Mouse (Mus musculus): ENCODE data around the gene Ptms. TPM values are rescaled to one million over a fixed set of nuclear protein-coding genes. Genes with fewer than 3 reads are reported as not detected.
A peak's percentile ranks its signal among the peaks of the same experiment; 100 is the strongest.

The Ptms gene
- total and polyA plus RNA-seq, 3 experiments: 5.6 to 86.4 (median 34.1) TPM

GRCm38 (mm10) chr6:124932314-124932695 lies 12.4 kb upstream of the Ptms start:
- peaks cover 2% of the 10 kb centered on the region for H3K27me3 ChIP-seq (ENCODE audit: insufficient read depth, low read length)
- no peaks in the 10 kb centered on the region for H3K9me3 ChIP-seq (replicated peaks)
- ATAC-seq (ENCODE audit: extremely low read depth, insufficient number of reproducible peaks, low FRiP score, poor library complexity, severe bottlenecking) (no peak), DNase-seq (ENCODE audit: low spot score) (no peak)
- H3K36me3 ChIP-seq (replicated peaks): peaks cover 53% of the 10 kb centered on the region
- TF ChIP-seq POLR2AphosphoS5 (IDR thresholded peaks at IDR 0.05; ENCODE audit: insufficient replicate concordance, low read depth, low read length) (no peak), CTCF (IDR thresholded peaks at IDR 0.05; ENCODE audit: low read depth, low read length) (no peak), GATA2 (IDR thresholded peaks at IDR 0.05; ENCODE audit: borderline replicate concordance, low read depth, low read length) (no peak), TAL1 (conservative IDR thresholded peaks at IDR 0.05; ENCODE audit: low read depth, low read length) (no peak), GATA1 (IDR thresholded peaks at IDR 0.05; ENCODE audit: borderline replicate concordance, low read length) (no peak)
- peak overlapping the region; percentile 98 for H3K4me3 ChIP-seq (ENCODE audit: low read depth, low read length)
- H3K4me1 ChIP-seq (ENCODE audit: insufficient read depth, low read depth, low read length): peaks cover 43% of the 10 kb centered on the region

GRCm38 (mm10) chr6:124931525-124932313 lies 11.8 kb upstream of the Ptms start:
- peaks cover 47% of the 10 kb centered on the region for H3K36me3 ChIP-seq (replicated peaks)
- H3K4me1 ChIP-seq (ENCODE audit: insufficient read depth, low read depth, low read length): peaks cover 43% of the 10 kb centered on the region
- DNase-seq (ENCODE audit: low spot score) (peak; percentile 56), ATAC-seq (ENCODE audit: extremely low read depth, insufficient number of reproducible peaks, low FRiP score, poor library complexity, severe bottlenecking) (no peak)
- H3K4me3 ChIP-seq (ENCODE audit: low read depth, low read length): peak overlapping the region; percentile 98
- H3K27me3 ChIP-seq (ENCODE audit: insufficient read depth, low read length): peaks cover 2% of the 10 kb centered on the region
- TF ChIP-seq GATA2 (IDR thresholded peaks at IDR 0.05; ENCODE audit: borderline replicate concordance, low read depth, low read length): no peak
- TF ChIP-seq CTCF (IDR thresholded peaks at IDR 0.05; ENCODE audit: low read depth, low read length): no peak
- TF ChIP-seq POLR2AphosphoS5 (IDR thresholded peaks at IDR 0.05; ENCODE audit: insufficient replicate concordance, low read depth, low read length): no peak
- TF ChIP-seq GATA1 (IDR thresholded peaks at IDR 0.05; ENCODE audit: borderline replicate concordance, low read length): no peak
- TF ChIP-seq TAL1 (conservative IDR thresholded peaks at IDR 0.05; ENCODE audit: low read depth, low read length): no peak
- H3K9me3 ChIP-seq (replicated peaks): no peaks in the 10 kb centered on the region

- Histone ChIP-seq H3K9me3 (replicated peaks) (no peaks in the 10 kb centered on the region), H3K36me3 (replicated peaks) (peaks cover 39% of the 10 kb centered on the region), H3K27me3 (ENCODE audit: insufficient read depth, low read length) (peaks cover 8% of the 10 kb centered on the region), H3K4me1 (ENCODE audit: insufficient read depth, low read depth, low read length) (peaks cover 46% of the 10 kb centered on the region), H3K4me3 (ENCODE audit: low read depth, low read length) (peak within 1 kb of the TSS; percentile 98)
- peak; percentile 87 for ATAC-seq (ENCODE audit: extremely low read depth, insufficient number of reproducible peaks, low FRiP score, poor library complexity, severe bottlenecking)
- peak; percentile 96 for DNase-seq (ENCODE audit: low spot score)
- TF ChIP-seq GATA2 (IDR thresholded peaks at IDR 0.05; ENCODE audit: borderline replicate concordance, low read depth, low read length): no peak
- no peak for TF ChIP-seq GATA1 (IDR thresholded peaks at IDR 0.05; ENCODE audit: borderline replicate concordance, low read length)
- peak; percentile 79 for TF ChIP-seq CTCF (IDR thresholded peaks at IDR 0.05; ENCODE audit: low read depth, low read length)
- TF ChIP-seq POLR2AphosphoS5 (IDR thresholded peaks at IDR 0.05; ENCODE audit: insufficient replicate concordance, low read depth, low read length): no peak
- TF ChIP-seq TAL1 (conservative IDR thresholded peaks at IDR 0.05; ENCODE audit: low read depth, low read length): no peak
These were observed 11.0 kb upstream of the Ptms start, which contains the start of gene Mlf2 for GRCm38 (mm10) chr6:124930754-124931524. Mlf2 (plus strand) TSS chr6:124931386.

GRCm38 (mm10) chr6:124930231-124930630 lies 10.3 kb upstream of the Ptms start:
- peaks cover 45% of the 10 kb centered on the region for H3K4me1 ChIP-seq (ENCODE audit: insufficient read depth, low read depth, low read length)
- DNase-seq (ENCODE audit: low spot score) (no peak), ATAC-seq (ENCODE audit: extremely low read depth, insufficient number of reproducible peaks, low FRiP score, poor library complexity, severe bottlenecking) (no peak)
- TF ChIP-seq GATA2 (IDR thresholded peaks at IDR 0.05; ENCODE audit: borderline replicate concordance, low read depth, low read length) (no peak), TAL1 (conservative IDR thresholded peaks at IDR 0.05; ENCODE audit: low read depth, low read length) (no peak), CTCF (IDR thresholded peaks at IDR 0.05; ENCODE audit: low read depth, low read length) (no peak), POLR2AphosphoS5 (IDR thresholded peaks at IDR 0.05; ENCODE audit: insufficient replicate concordance, low read depth, low read length) (no peak), GATA1 (IDR thresholded peaks at IDR 0.05; ENCODE audit: borderline replicate concordance, low read length) (no peak)
- no peaks in the 10 kb centered on the region for H3K9me3 ChIP-seq (replicated peaks)
- H3K4me3 ChIP-seq (ENCODE audit: low read depth, low read length): peak overlapping the region; percentile 98; the same call in 1 of the 2 replicates
- peaks cover 32% of the 10 kb centered on the region for H3K36me3 ChIP-seq (replicated peaks)
- H3K27me3 ChIP-seq (ENCODE audit: insufficient read depth, low read length): peaks cover 14% of the 10 kb centered on the region

- TF ChIP-seq CTCF (IDR thresholded peaks at IDR 0.05; ENCODE audit: low read depth, low read length) (no peak), GATA1 (IDR thresholded peaks at IDR 0.05; ENCODE audit: borderline replicate concordance, low read length) (no peak), TAL1 (conservative IDR thresholded peaks at IDR 0.05; ENCODE audit: low read depth, low read length) (no peak), POLR2AphosphoS5 (IDR thresholded peaks at IDR 0.05; ENCODE audit: insufficient replicate concordance, low read depth, low read length) (no peak), GATA2 (IDR thresholded peaks at IDR 0.05; ENCODE audit: borderline replicate concordance, low read depth, low read length) (no peak)
- no peak overlapping the region for H3K4me3 ChIP-seq (ENCODE audit: low read depth, low read length)
- no peaks in the 10 kb centered on the region for H3K9me3 ChIP-seq (replicated peaks)
- no peak for DNase-seq (ENCODE audit: low spot score)
- no peaks in the 10 kb centered on the region for H3K36me3 ChIP-seq (replicated peaks)
- ATAC-seq (ENCODE audit: extremely low read depth, insufficient number of reproducible peaks, low FRiP score, poor library complexity, severe bottlenecking): no peak
- H3K27me3 ChIP-seq (ENCODE audit: insufficient read depth, low read length): peaks cover 25% of the 10 kb centered on the region
- H3K4me1 ChIP-seq (ENCODE audit: insufficient read depth, low read depth, low read length): peaks cover 20% of the 10 kb centered on the region
These were observed 6.0 kb upstream of the Ptms start for GRCm38 (mm10) chr6:124925941-124926340.

Data from G1E (cell line).